In the genomic region with DNA sequence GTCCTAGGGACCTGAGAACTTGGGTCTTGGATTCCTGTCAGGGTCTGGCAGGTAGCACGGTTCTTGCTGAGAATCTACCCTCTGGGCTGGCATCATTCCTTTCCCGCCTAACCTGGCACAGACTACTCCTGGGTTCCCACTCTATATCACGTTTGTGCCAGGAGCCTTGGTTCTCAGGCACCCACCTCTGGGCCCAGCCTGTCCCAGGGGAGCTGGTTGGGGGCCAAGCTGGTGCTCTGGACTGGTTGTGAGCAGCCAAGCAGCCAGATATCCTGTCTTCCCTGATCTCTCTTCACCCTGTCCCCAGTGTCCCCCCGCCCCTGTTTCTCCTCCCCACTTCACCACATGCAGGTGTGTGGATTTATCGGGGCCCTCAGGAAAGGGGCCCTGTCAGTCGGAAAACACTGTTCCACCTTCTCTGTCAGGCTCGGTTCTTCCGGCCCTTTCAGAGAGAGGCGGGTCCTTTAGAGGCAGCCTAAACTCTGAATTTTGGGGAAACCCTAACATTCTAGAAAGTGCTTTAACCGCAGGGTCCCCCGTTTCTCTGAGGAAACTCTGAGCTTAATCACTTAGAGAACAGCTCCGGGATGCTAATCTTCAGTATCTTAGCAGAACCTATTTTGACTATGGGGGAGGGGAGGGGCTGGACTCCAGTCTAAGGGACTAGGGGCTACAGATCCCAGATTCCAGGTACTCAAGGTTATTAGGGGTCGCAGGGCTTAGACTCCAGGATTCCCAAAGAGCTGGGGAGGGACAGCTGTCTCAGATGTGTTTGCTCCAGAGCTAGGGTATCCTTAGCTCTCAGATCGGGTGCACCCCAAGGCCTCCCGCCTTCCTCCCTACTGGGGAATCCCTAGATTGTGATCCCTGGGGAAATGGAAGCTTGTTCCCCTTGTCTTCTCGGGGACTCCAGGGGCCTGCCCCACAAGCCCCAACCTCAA, we compare ENCODE assay signal across 7 mouse cellular contexts. TPM values are rescaled to one million over a fixed set of nuclear protein-coding genes. Genes with fewer than 3 reads are reported as not detected.
DNase-seq lines count a peak whose midpoint lies in the region; ATAC-seq and TF ChIP-seq lines count a peak whose summit lies in the region.

No protein-coding gene starts in this region.

- H3K27me3 ChIP-seq in thymus, adult 2 months (ENCODE audit: control insufficient read depth, insufficient read depth, low read length), result no peaks in the 10 kb centered on the region; the same call in 1 of the 2 replicates
- H3K27me3 ChIP-seq in forebrain, embryonic 16.5 days (replicated peaks; ENCODE audit: control insufficient read depth, insufficient read depth, low read length), result peaks cover 28% of the 10 kb centered on the region
- peaks cover 57% of the 10 kb centered on the region for H3K27me3 ChIP-seq in liver, embryonic 12.5 days (replicated peaks)

- no peaks in the 10 kb centered on the region for H3K36me3 ChIP-seq in thymus, adult 2 months (ENCODE audit: control insufficient read depth, insufficient read depth, low read length)
- no peaks in the 10 kb centered on the region for H3K36me3 ChIP-seq in forebrain, embryonic 16.5 days (ENCODE audit: control insufficient read depth, insufficient read depth)
- H3K36me3 ChIP-seq in liver, embryonic 12.5 days, result no peaks in the 10 kb centered on the region

- peaks cover 11% of the 10 kb centered on the region for H3K4me1 ChIP-seq in thymus, adult 2 months (replicated peaks; ENCODE audit: control insufficient read depth, insufficient read depth, low read length)
- peaks cover 9% of the 10 kb centered on the region for H3K4me1 ChIP-seq in forebrain, embryonic 16.5 days (replicated peaks; ENCODE audit: control insufficient read depth, insufficient read depth, low read length)
- peaks cover 24% of the 10 kb centered on the region for H3K4me1 ChIP-seq in liver, embryonic 12.5 days

- TF ChIP-seq CTCF in thymus, adult 2 months (IDR thresholded peaks at IDR 0.05; ENCODE audit: borderline replicate concordance, control insufficient read depth, extremely low read depth, insufficient read depth, low read length, poor library complexity), result no peak

- TF ChIP-seq POLR2A in thymus, adult 2 months (IDR thresholded peaks at IDR 0.05; ENCODE audit: control insufficient read depth, extremely low read depth, insufficient read depth, low read length, poor library complexity), result no peak

- DNase-seq in thymus, adult 2 months, result no peak
- no peak for DNase-seq in thymus, postnatal 25 days
- DNase-seq in retina, embryonic 14.5 days (ENCODE audit: low spot score), result no peak
- DNase-seq in gastrocnemius, postnatal 25 days, result no peak
- no peak for DNase-seq in adrenal gland, adult 18-20 months (ENCODE audit: low spot score in 2 of 2)

- H3K9ac ChIP-seq in forebrain, embryonic 16.5 days (replicated peaks; ENCODE audit: low read depth, low read length), result peak overlapping the region; percentile 48
- peak overlapping the region; percentile 54 for H3K9ac ChIP-seq in liver, embryonic 12.5 days

- ATAC-seq in forebrain, embryonic 16.5 days, result no peak; the same call in 1 of the 2 replicates
- ATAC-seq in liver, embryonic 12.5 days, result no peak; the same call in 1 of the 2 replicates

- no peaks in the 10 kb centered on the region for H3K9me3 ChIP-seq in forebrain, embryonic 16.5 days (ENCODE audit: control insufficient read depth, low read length)
- H3K9me3 ChIP-seq in liver, embryonic 12.5 days (replicated peaks), result no peaks in the 10 kb centered on the region

- peak overlapping the region; percentile 55 for H3K4me2 ChIP-seq in forebrain, embryonic 16.5 days (ENCODE audit: low read length)
- peak overlapping the region; percentile 63 for H3K4me2 ChIP-seq in liver, embryonic 12.5 days

- H3K27ac ChIP-seq in thymus, adult 2 months (ENCODE audit: control insufficient read depth, insufficient read depth, low read length), result no peak overlapping the region
- H3K27ac ChIP-seq in forebrain, embryonic 16.5 days (ENCODE audit: low read length), result no peak overlapping the region
- no peak overlapping the region for H3K27ac ChIP-seq in liver, embryonic 12.5 days

- H3K4me3 ChIP-seq in thymus, adult 2 months (ENCODE audit: control insufficient read depth, insufficient read depth, low read length), result peak overlapping the region; percentile 15; the same call in 1 of the 2 replicates
- peak overlapping the region; percentile 39 for H3K4me3 ChIP-seq in forebrain, embryonic 16.5 days (replicated peaks; ENCODE audit: low read length)
- peak overlapping the region; percentile 43 for H3K4me3 ChIP-seq in liver, embryonic 12.5 days

- 15% methylated on average over 16 of the region's 16 CpGs for WGBS in thymus, adult 2 months
- 9% methylated on average over 16 of the region's 16 CpGs for WGBS in forebrain, embryonic 16.5 days
- WGBS in liver, embryonic 12.5 days (ENCODE audit: insufficient replicate concordance), result 13% methylated on average over 16 of the region's 16 CpGs

RNA-seq across cellular contexts. Expression of gene Bcam, which starts 1.1 kb away (rescaled TPM):
- 36.4 and 55.5 TPM in 2 replicates for polyA plus RNA-seq in thymus, adult 2 months (2012; rRNA removed)
- polyA plus RNA-seq in forebrain, embryonic 16.5 days (2015; fragmentation: Nextera tagmentation; extraction: Ambion mirVana), result 7.9 and 8.8 TPM in 2 replicates
- 11.1 and 11.3 TPM in 2 replicates for polyA plus RNA-seq in liver, embryonic 12.5 days (2016; fragmentation: Nextera tagmentation; extraction: Ambion mirVana)
- total RNA-seq in gastrocnemius, postnatal 25 days (2021), result 10 to 100 TPM; 25.3 to 33.9 TPM
- 10 to 100 TPM; 43.2 to 53.2 TPM for total RNA-seq in adrenal gland, adult 18-20 months (2021)

RNA-seq across cellular contexts. Expression of gene Nectin2, which starts 19.4 kb away (rescaled TPM):
- 10.0 and 11.4 TPM in 2 replicates for polyA plus RNA-seq in thymus, adult 2 months (2012; rRNA removed)
- polyA plus RNA-seq in forebrain, embryonic 16.5 days (2015; fragmentation: Nextera tagmentation; extraction: Ambion mirVana), result 42.3 and 48.4 TPM in 2 replicates
- polyA plus RNA-seq in liver, embryonic 12.5 days (2016; fragmentation: Nextera tagmentation; extraction: Ambion mirVana), result 31.9 and 34.4 TPM in 2 replicates
- 1 to 10 TPM; 2.1 to 3.9 TPM for total RNA-seq in gastrocnemius, postnatal 25 days (2021)
- total RNA-seq in adrenal gland, adult 18-20 months (2021), result 100 to 1,000 TPM in 1 of 2 experiments, 10 to 100 TPM in 1; 76.9 to 105 TPM

RNA-seq across cellular contexts. Expression of gene Cblc, which starts 26.9 kb away (rescaled TPM):
- polyA plus RNA-seq in thymus, adult 2 months (2012; rRNA removed), result 2.4 and 2.8 TPM in 2 replicates
- not detected in 2 replicates for polyA plus RNA-seq in forebrain, embryonic 16.5 days (2015; fragmentation: Nextera tagmentation; extraction: Ambion mirVana)
- 0.95 and 1.0 TPM in 2 replicates for polyA plus RNA-seq in liver, embryonic 12.5 days (2016; fragmentation: Nextera tagmentation; extraction: Ambion mirVana)
- total RNA-seq in gastrocnemius, postnatal 25 days (2021), result not detected
- under 1 TPM in 1 of 2 experiments, not detected in 1; 0.64 TPM for total RNA-seq in adrenal gland, adult 18-20 months (2021)

RNA-seq across cellular contexts. Expression of gene Bcl3, which starts 52.9 kb away (rescaled TPM):
- polyA plus RNA-seq in thymus, adult 2 months (2012; rRNA removed), result 54.4 and 67.2 TPM in 2 replicates
- polyA plus RNA-seq in forebrain, embryonic 16.5 days (2015; fragmentation: Nextera tagmentation; extraction: Ambion mirVana), result 0.30 and 0.92 TPM in 2 replicates
- 3.7 and 5.4 TPM in 2 replicates for polyA plus RNA-seq in liver, embryonic 12.5 days (2016; fragmentation: Nextera tagmentation; extraction: Ambion mirVana)
- 1 to 10 TPM; 1.2 TPM for total RNA-seq in gastrocnemius, postnatal 25 days (2021)
- total RNA-seq in adrenal gland, adult 18-20 months (2021), result 10 to 100 TPM; 21.9 to 34.8 TPM

RNA-seq across cellular contexts. Expression of gene Tomm40, which starts 54.5 kb away (rescaled TPM):
- 109 and 120 TPM in 2 replicates for polyA plus RNA-seq in thymus, adult 2 months (2012; rRNA removed)
- 109 TPM in 2 replicates for polyA plus RNA-seq in forebrain, embryonic 16.5 days (2015; fragmentation: Nextera tagmentation; extraction: Ambion mirVana)
- 188 and 207 TPM in 2 replicates for polyA plus RNA-seq in liver, embryonic 12.5 days (2016; fragmentation: Nextera tagmentation; extraction: Ambion mirVana)
- 10 to 100 TPM; 45.1 to 45.4 TPM for total RNA-seq in gastrocnemius, postnatal 25 days (2021)
- 100 to 1,000 TPM; 123 to 126 TPM for total RNA-seq in adrenal gland, adult 18-20 months (2021)
